Mouse (Mus musculus) c-Kit-negative CD71-positive TER-119-positive erythroid progenitor cells, embryonic 14.5 days (primary cell): Measurements from ENCODE around the gene Atr.
"Not testable (repeated sequence)": the region's sequence is repeated elsewhere in the genome, so short reads cannot be mapped to it uniquely, and the experiment has no call there.

Experiments used
- DNase-seq: peaks from one replicate; pipeline ENCODE4 v3.0.0-alpha.2; 2013; ENCODE audit warnings: low read depth, low spot score

The Atr gene

GRCm38 (mm10) chr9:95932855-95933254, 75.5 kb downstream of the Atr start:
- DNase-seq, result no peak

- no peak for DNase-seq
These were observed 96.3 kb downstream of the Atr start for GRCm38 (mm10) chr9:95953658-95954057.

- DNase-seq, result no peak
These were observed 96.8 kb downstream of the Atr start for GRCm38 (mm10) chr9:95954226-95954584.

- peak; percentile 91 for DNase-seq
These were observed 97.4 kb downstream of the Atr start, which contains the start of gene Xrn1 for GRCm38 (mm10) chr9:95954585-95955461. Gene Xrn1, plus strand, starts transcription at chr9:95954760.

- DNase-seq, result no peak
These were observed 100.2 kb downstream of the Atr start for GRCm38 (mm10) chr9:95957611-95958010.

GRCm38 (mm10) chr9:95958041-95958730, 100.8 kb downstream of the Atr start:
- DNase-seq, result no peak

- not testable (repeated sequence) for DNase-seq
These were observed 101.3 kb downstream of the Atr start for GRCm38 (mm10) chr9:95958731-95959105.

GRCm38 (mm10) chr9:95959246-95959645, 101.8 kb downstream of the Atr start:
- DNase-seq, result no peak

GRCm38 (mm10) chr9:95959732-95960428, 102.5 kb downstream of the Atr start:
- no peak for DNase-seq

- no peak for DNase-seq
These were observed 103.7 kb downstream of the Atr start for GRCm38 (mm10) chr9:95961058-95961457.

GRCm38 (mm10) chr9:95964037-95964436, 106.6 kb downstream of the Atr start:
- DNase-seq, result no peak

GRCm38 (mm10) chr9:95978279-95978678, 120.9 kb downstream of the Atr start:
- no peak for DNase-seq

- DNase-seq, result no peak
These were observed 122.5 kb downstream of the Atr start for GRCm38 (mm10) chr9:95979896-95980295.

- DNase-seq, result no peak
These were observed 134.9 kb downstream of the Atr start for GRCm38 (mm10) chr9:95992255-95992654.
